Mouse (Mus musculus) bone marrow macrophage, adult 2 months (primary cell): ENCODE measurements around the gene Pex26.

Source experiments
- CTCF ChIP-seq: IDR thresholded peaks from 2 replicates; pipeline ENCODE4 v1.5.1; 2012; ENCODE audit warnings: low read depth, mild to moderate bottlenecking, low read length, moderate library complexity
- POLR2A ChIP-seq: IDR thresholded peaks from 2 replicates; pipeline ENCODE4 v1.6.1; 2012; ENCODE audit warnings: mild to moderate bottlenecking, low read depth, low read length, borderline replicate concordance

DNA sequence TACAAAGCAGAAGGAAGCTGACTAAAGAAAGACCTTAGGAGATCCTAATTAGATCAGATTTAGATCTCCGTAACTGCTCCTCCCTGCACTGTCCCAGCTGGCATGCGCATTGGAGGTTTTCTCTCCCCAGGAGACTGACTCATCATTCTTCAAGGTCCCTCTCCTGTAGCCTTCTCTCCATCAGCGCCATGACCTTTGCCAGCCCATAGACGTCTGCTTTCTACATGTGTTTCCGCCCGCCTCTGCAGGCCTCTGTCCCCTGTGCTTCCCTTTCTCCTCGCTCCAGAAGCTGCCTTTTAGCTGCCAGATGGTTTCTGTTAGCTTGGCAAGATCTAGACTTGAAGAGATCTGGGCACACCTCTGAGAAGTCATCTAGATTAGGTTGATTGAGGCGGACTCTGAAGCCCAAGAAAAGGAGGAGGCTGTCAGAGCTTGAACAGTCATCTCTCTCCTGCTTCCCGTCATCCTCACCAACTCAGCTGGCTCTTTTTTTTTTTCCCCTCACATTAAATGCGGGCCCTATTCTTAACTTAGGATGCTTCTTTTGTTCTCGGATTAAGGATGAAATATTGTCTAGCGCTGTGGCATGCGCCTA is 38.4 kb upstream of the Pex26 start:
- no peak for TF ChIP-seq CTCF
- TF ChIP-seq POLR2A = no peak
